ENCODE assay signal across 9 mouse cellular contexts in genomic region chr9:108827906-108828305, GRCm38 (mm10). TPM values are rescaled to one million over a fixed set of nuclear protein-coding genes. Genes with fewer than 3 reads are reported as not detected.
DNase-seq lines count a peak whose midpoint lies in the region; ATAC-seq lines count a peak whose summit lies in the region.
"Had no signal": no experiment of that assay in that cellular context is flagged by ENCODE, and none has a peak within 500 bp of the region (broad histone marks: within the 10 kb centered on the region; RNA-seq: fewer than 3 reads in every experiment).

No protein-coding gene starts in this region.

- peaks cover 26% of the 10 kb centered on the region for H3K4me1 ChIP-seq in liver, embryonic 11.5 days (replicated peaks; ENCODE audit: control insufficient read depth, insufficient read depth, low read length)
- H3K4me1 ChIP-seq in embryonic facial prominence, embryonic 14.5 days (ENCODE audit: control insufficient read depth, insufficient read depth, low read length), result peaks cover 22% of the 10 kb centered on the region
- H3K4me1 ChIP-seq in hindbrain, embryonic 16.5 days (ENCODE audit: control insufficient read depth, insufficient read depth, low read depth, low read length), result peaks cover 48% of the 10 kb centered on the region
- peaks cover 48% of the 10 kb centered on the region for H3K4me1 ChIP-seq in midbrain, embryonic 16.5 days (ENCODE audit: control insufficient read depth, insufficient read depth, low read length)

- no peaks in the 10 kb centered on the region for H3K36me3 ChIP-seq in liver, embryonic 11.5 days (ENCODE audit: control insufficient read depth, insufficient read depth, low read length)
- no peaks in the 10 kb centered on the region for H3K36me3 ChIP-seq in embryonic facial prominence, embryonic 14.5 days (ENCODE audit: control insufficient read depth, insufficient read depth, low read length)
- peaks cover 29% of the 10 kb centered on the region for H3K36me3 ChIP-seq in hindbrain, embryonic 16.5 days (ENCODE audit: control insufficient read depth, insufficient read depth, low read length)
- peaks cover 36% of the 10 kb centered on the region for H3K36me3 ChIP-seq in midbrain, embryonic 16.5 days (ENCODE audit: control insufficient read depth, insufficient read depth, low read length)

- H3K9me3 ChIP-seq in liver, embryonic 11.5 days (ENCODE audit: control insufficient read depth, low read length), result no peaks in the 10 kb centered on the region
- H3K9me3 ChIP-seq in embryonic facial prominence, embryonic 14.5 days (ENCODE audit: control insufficient read depth, low read length), result no peaks in the 10 kb centered on the region
- no peaks in the 10 kb centered on the region for H3K9me3 ChIP-seq in hindbrain, embryonic 16.5 days (ENCODE audit: control insufficient read depth, low read length)
- H3K9me3 ChIP-seq in midbrain, embryonic 16.5 days (replicated peaks; ENCODE audit: control insufficient read depth, low read length, poor library complexity, severe bottlenecking), result no peaks in the 10 kb centered on the region

- no peak overlapping the region for H3K27ac ChIP-seq in liver, embryonic 11.5 days (ENCODE audit: low read depth, low read length)
- H3K27ac ChIP-seq in embryonic facial prominence, embryonic 14.5 days (replicated peaks; ENCODE audit: low read depth, low read length), result no peak overlapping the region
- H3K27ac ChIP-seq in hindbrain, embryonic 16.5 days (ENCODE audit: low read depth, low read length), result no peak overlapping the region
- H3K27ac ChIP-seq in midbrain, embryonic 16.5 days (ENCODE audit: low read length), result no peak overlapping the region

- peak overlapping the region; percentile 48 for H3K4me3 ChIP-seq in liver, embryonic 11.5 days (ENCODE audit: low read depth, low read length)
- H3K4me3 ChIP-seq in embryonic facial prominence, embryonic 14.5 days (ENCODE audit: low read depth, low read length), result peak overlapping the region; percentile 37; the same call in 1 of the 2 replicates
- H3K4me3 ChIP-seq in hindbrain, embryonic 16.5 days (ENCODE audit: low read length), result no peak overlapping the region
- H3K4me3 ChIP-seq in midbrain, embryonic 16.5 days (ENCODE audit: low read depth, low read length), result peak overlapping the region; percentile 77; the same call in 1 of the 2 replicates

- peak overlapping the region; percentile 67 for H3K4me2 ChIP-seq in liver, embryonic 11.5 days
- H3K4me2 ChIP-seq in embryonic facial prominence, embryonic 14.5 days (ENCODE audit: low read depth, low read length), result peak overlapping the region; percentile 83; the same call in 1 of the 2 replicates
- peak overlapping the region; percentile 80 for H3K4me2 ChIP-seq in hindbrain, embryonic 16.5 days (ENCODE audit: low read length)
- peak overlapping the region; percentile 94 for H3K4me2 ChIP-seq in midbrain, embryonic 16.5 days (ENCODE audit: low read length)

- no peak for DNase-seq in liver, embryonic 11.5 days (ENCODE audit: low spot score)
- DNase-seq in liver, result no peak
- no peak for DNase-seq in embryonic facial prominence, embryonic 14.5 days (ENCODE audit: low spot score)
- no peak for DNase-seq in right cerebral cortex, postnatal 36 days (ENCODE audit: low spot score in 2 of 2)
- no peak for DNase-seq in urinary bladder, adult 2 months (ENCODE audit: low spot score)
- DNase-seq: kidney, postnatal 4 days had no signal

- H3K27me3 ChIP-seq in liver, embryonic 11.5 days (replicated peaks; ENCODE audit: control insufficient read depth, insufficient read depth, low read length), result peaks cover 92% of the 10 kb centered on the region
- H3K27me3 ChIP-seq in embryonic facial prominence, embryonic 14.5 days (replicated peaks; ENCODE audit: control insufficient read depth, insufficient read depth, low read length), result peaks cover 97% of the 10 kb centered on the region
- H3K27me3 ChIP-seq in hindbrain, embryonic 16.5 days (replicated peaks; ENCODE audit: control insufficient read depth, insufficient read depth, low read length), result peaks cover 2% of the 10 kb centered on the region
- H3K27me3 ChIP-seq in midbrain, embryonic 16.5 days (ENCODE audit: control insufficient read depth, insufficient read depth, low read depth, low read length), result no peaks in the 10 kb centered on the region; the same call in 1 of the 2 replicates

- ATAC-seq in liver, embryonic 11.5 days (replicated peaks; ENCODE audit: low FRiP score), result no peak
- ATAC-seq in embryonic facial prominence, embryonic 14.5 days (ENCODE audit: low read depth), result no peak
- ATAC-seq in hindbrain, embryonic 16.5 days, result no peak
- ATAC-seq in midbrain, embryonic 16.5 days, result no peak
- no peak for ATAC-seq in erythroblast, adult 5-6 weeks (replicated peaks; ENCODE audit: low FRiP score, poor library complexity, severe bottlenecking)

- WGBS in liver, embryonic 11.5 days, result 54% methylated on average over 18 of the region's 18 CpGs
- WGBS in embryonic facial prominence, embryonic 14.5 days, result 63% methylated on average over 18 of the region's 18 CpGs
- WGBS in hindbrain, embryonic 16.5 days, result 66% methylated on average over 18 of the region's 18 CpGs
- 75% methylated on average over 18 of the region's 18 CpGs for WGBS in midbrain, embryonic 16.5 days

- no peak overlapping the region for H3K9ac ChIP-seq in liver, embryonic 11.5 days (ENCODE audit: low read depth, low read length)
- no peak overlapping the region for H3K9ac ChIP-seq in embryonic facial prominence, embryonic 14.5 days (ENCODE audit: low read depth, low read length)
- no peak overlapping the region for H3K9ac ChIP-seq in hindbrain, embryonic 16.5 days (ENCODE audit: low read depth, low read length)
- H3K9ac ChIP-seq in midbrain, embryonic 16.5 days (ENCODE audit: low read depth, low read length), result peak overlapping the region; percentile 93

RNA-seq across cellular contexts. Expression of gene Celsr3, which starts 1.8 kb away (rescaled TPM):
- polyA plus RNA-seq in liver, embryonic 11.5 days (2014; fragmentation: Nextera tagmentation; extraction: Ambion mirVana), result 0.08 and 0.22 TPM in 2 replicates
- polyA plus RNA-seq in embryonic facial prominence, embryonic 14.5 days (2014; fragmentation: Nextera tagmentation; extraction: Ambion mirVana), result 0.66 and 0.70 TPM in 2 replicates
- 11.6 and 12.8 TPM in 2 replicates for polyA plus RNA-seq in hindbrain, embryonic 16.5 days (2015; fragmentation: Nextera tagmentation; extraction: Ambion mirVana)
- polyA plus RNA-seq in midbrain, embryonic 16.5 days (2015; fragmentation: Nextera tagmentation; extraction: Ambion mirVana), result 12.7 and 16.4 TPM in 2 replicates
- 1.9 and 5.0 TPM in 2 replicates for total RNA-seq in erythroblast, adult 5-6 weeks (2015; ENCODE audit: low replicate concordance)
- 0.09 and 1.8 TPM in 2 replicates for total RNA-seq in erythroblast, adult 5-6 weeks (2017; ENCODE audit: low replicate concordance)
- 0.19 and 0.23 TPM in 2 replicates for polyA plus RNA-seq in urinary bladder, adult 2 months (2012; rRNA removed)

RNA-seq across cellular contexts. Expression of gene Nckipsd, which starts 19.7 kb away (rescaled TPM):
- polyA plus RNA-seq in liver, embryonic 11.5 days (2014; fragmentation: Nextera tagmentation; extraction: Ambion mirVana), result 8.8 and 16.2 TPM in 2 replicates
- polyA plus RNA-seq in embryonic facial prominence, embryonic 14.5 days (2014; fragmentation: Nextera tagmentation; extraction: Ambion mirVana), result 12.2 and 16.8 TPM in 2 replicates
- 32.2 and 35.1 TPM in 2 replicates for polyA plus RNA-seq in hindbrain, embryonic 16.5 days (2015; fragmentation: Nextera tagmentation; extraction: Ambion mirVana)
- polyA plus RNA-seq in midbrain, embryonic 16.5 days (2015; fragmentation: Nextera tagmentation; extraction: Ambion mirVana), result 33.2 and 51.7 TPM in 2 replicates
- total RNA-seq in erythroblast, adult 5-6 weeks (2015; ENCODE audit: low replicate concordance), result 2.7 and 4.2 TPM in 2 replicates
- 1.8 and 3.7 TPM in 2 replicates for total RNA-seq in erythroblast, adult 5-6 weeks (2017; ENCODE audit: low replicate concordance)
- 10.2 and 11.7 TPM in 2 replicates for polyA plus RNA-seq in urinary bladder, adult 2 months (2012; rRNA removed)

RNA-seq across cellular contexts. Expression of gene Slc26a6, which starts 25.2 kb away (rescaled TPM):
- polyA plus RNA-seq in liver, embryonic 11.5 days (2014; fragmentation: Nextera tagmentation; extraction: Ambion mirVana), result 9.0 and 10.5 TPM in 2 replicates
- 14.3 and 15.4 TPM in 2 replicates for polyA plus RNA-seq in embryonic facial prominence, embryonic 14.5 days (2014; fragmentation: Nextera tagmentation; extraction: Ambion mirVana)
- 21.9 and 22.2 TPM in 2 replicates for polyA plus RNA-seq in hindbrain, embryonic 16.5 days (2015; fragmentation: Nextera tagmentation; extraction: Ambion mirVana)
- 17.5 and 19.0 TPM in 2 replicates for polyA plus RNA-seq in midbrain, embryonic 16.5 days (2015; fragmentation: Nextera tagmentation; extraction: Ambion mirVana)
- total RNA-seq in erythroblast, adult 5-6 weeks (2015; ENCODE audit: low replicate concordance), result 0.63 and 23.8 TPM in 2 replicates
- not detected in 2 replicates for total RNA-seq in erythroblast, adult 5-6 weeks (2017; ENCODE audit: low replicate concordance)
- polyA plus RNA-seq in urinary bladder, adult 2 months (2012; rRNA removed), result 9.7 and 9.8 TPM in 2 replicates

RNA-seq across cellular contexts. Expression of gene Ip6k2, which starts 44.3 kb away (rescaled TPM):
- 31.8 and 37.5 TPM in 2 replicates for polyA plus RNA-seq in liver, embryonic 11.5 days (2014; fragmentation: Nextera tagmentation; extraction: Ambion mirVana)
- 74.7 and 103 TPM in 2 replicates for polyA plus RNA-seq in embryonic facial prominence, embryonic 14.5 days (2014; fragmentation: Nextera tagmentation; extraction: Ambion mirVana)
- 178 and 185 TPM in 2 replicates for polyA plus RNA-seq in hindbrain, embryonic 16.5 days (2015; fragmentation: Nextera tagmentation; extraction: Ambion mirVana)
- 199 and 222 TPM in 2 replicates for polyA plus RNA-seq in midbrain, embryonic 16.5 days (2015; fragmentation: Nextera tagmentation; extraction: Ambion mirVana)
- 4.2 and 20.9 TPM in 2 replicates for total RNA-seq in erythroblast, adult 5-6 weeks (2015; ENCODE audit: low replicate concordance)
- 47.5 and 61.2 TPM in 2 replicates for total RNA-seq in erythroblast, adult 5-6 weeks (2017; ENCODE audit: low replicate concordance)
- 77.3 and 97.8 TPM in 2 replicates for polyA plus RNA-seq in urinary bladder, adult 2 months (2012; rRNA removed)
